Mouse (Mus musculus) cortical plate, adult 2 months (tissue): Measurements from ENCODE around the gene Sgip1. TPM values are rescaled to one million over a fixed set of nuclear protein-coding genes. Genes with fewer than 3 reads are reported as not detected.

ENCODE experiments used
- H3K27ac ChIP-seq: fragments of 200-500 bp; 2 replicates; pipeline ENCODE4 v1.5.1; 2012; ENCODE audit warnings: low read length, control low read depth, inconsistent platforms; ENCODE audit not compliant: insufficient read depth
- H3K4me1 ChIP-seq: fragments of 200-500 bp; 2 replicates; pipeline ENCODE4 v1.6.1; 2011; ENCODE audit warnings: low read length; ENCODE audit not compliant: control insufficient read depth, insufficient read depth
- H3K4me3 ChIP-seq: fragments of 200-500 bp; 2 replicates; pipeline ENCODE4 v1.5.1; 2011; ENCODE audit warnings: mild to moderate bottlenecking, low read length, control low read depth; ENCODE audit not compliant: insufficient read depth
- CTCF ChIP-seq: fragments of 200-500 bp; IDR thresholded peaks from 2 replicates; pipeline ENCODE4 v1.5.1; 2011; ENCODE audit warnings: mild to moderate bottlenecking, control low read depth, low read length; ENCODE audit not compliant: insufficient read depth; ENCODE audit errors: extremely low read depth
- POLR2A ChIP-seq: fragments of 200-500 bp; IDR thresholded peaks from 2 replicates; pipeline ENCODE4 v1.6.1; 2011; ENCODE audit warnings: mild to moderate bottlenecking, low read length, control low read depth; ENCODE audit not compliant: insufficient read depth; ENCODE audit errors: extremely low read depth
- polyA plus RNA-seq: library from polyadenylated mRNA; depleted of rRNA; stranded (reverse); fragments of >200 nt; gene quantifications from 2 replicates; pipeline ENCODE4 v1.2.3, GENCODE M21; 2012

Gene Sgip1
- polyA plus RNA-seq, 1 experiment = 67.5 TPM

- TF ChIP-seq CTCF (no peak), POLR2A (no peak)
- no peak overlapping the region for H3K4me3 ChIP-seq
- peaks cover 16% of the 10 kb centered on the region for H3K4me1 ChIP-seq
- peak overlapping the region; percentile 51; the same call in 1 of the 2 replicates for H3K27ac ChIP-seq
These were observed 114.1 kb downstream of the Sgip1 start for GRCm38 (mm10) chr4:102854928-102855892.

- H3K27ac ChIP-seq = peak overlapping the region; percentile 69
- H3K4me3 ChIP-seq = no peak overlapping the region
- peaks cover 17% of the 10 kb centered on the region for H3K4me1 ChIP-seq
- TF ChIP-seq POLR2A (peak; percentile 72; the same call in 1 of the 2 replicates), CTCF (no peak)
These were observed 115.0 kb downstream of the Sgip1 start for GRCm38 (mm10) chr4:102856086-102856485.

GRCm38 (mm10) chr4:102859259-102860194 lies 118.4 kb downstream of the Sgip1 start:
- Histone ChIP-seq H3K4me1 (peaks cover 11% of the 10 kb centered on the region), H3K27ac (no peak overlapping the region), H3K4me3 (no peak overlapping the region)
- TF ChIP-seq POLR2A (no peak), CTCF (peak; percentile 34)

GRCm38 (mm10) chr4:102862751-102863710 lies 121.9 kb downstream of the Sgip1 start:
- Histone ChIP-seq H3K4me3 (no peak overlapping the region), H3K27ac (no peak overlapping the region), H3K4me1 (peaks cover 3% of the 10 kb centered on the region; the same call in 1 of the 2 replicates)
- TF ChIP-seq POLR2A = no peak
- no peak for TF ChIP-seq CTCF

- Histone ChIP-seq H3K27ac (no peak overlapping the region), H3K4me1 (peaks cover 3% of the 10 kb centered on the region), H3K4me3 (no peak overlapping the region)
- TF ChIP-seq CTCF (no peak), POLR2A (no peak)
These were observed 125.4 kb downstream of the Sgip1 start for GRCm38 (mm10) chr4:102866531-102866930.

- no peak for TF ChIP-seq CTCF
- TF ChIP-seq POLR2A = no peak
- Histone ChIP-seq H3K27ac (no peak overlapping the region), H3K4me3 (no peak overlapping the region), H3K4me1 (peaks cover 2% of the 10 kb centered on the region)
These were observed 130.2 kb downstream of the Sgip1 start for GRCm38 (mm10) chr4:102871274-102871673.

- TF ChIP-seq POLR2A (no peak), CTCF (no peak)
- Histone ChIP-seq H3K4me1 (peaks cover 13% of the 10 kb centered on the region), H3K4me3 (no peak overlapping the region), H3K27ac (no peak overlapping the region)
These were observed 142.0 kb downstream of the Sgip1 start for GRCm38 (mm10) chr4:102883142-102883541.

GRCm38 (mm10) chr4:102884228-102884627 lies 143.1 kb downstream of the Sgip1 start:
- no peak overlapping the region for H3K27ac ChIP-seq
- peaks cover 15% of the 10 kb centered on the region for H3K4me1 ChIP-seq
- no peak overlapping the region for H3K4me3 ChIP-seq
- no peak for TF ChIP-seq POLR2A
- TF ChIP-seq CTCF = no peak
